Mouse (Mus musculus): ENCODE measurements at regions not wholly inside any gene's neighbourhood (a gene's known extent, or its start where the extent isn't known, plus 50 kb on each side); places are given as distances from the start of the nearest gene placed in this dataset.
A peak's percentile ranks its signal among the peaks of the same experiment; 100 is the strongest.

GRCm38 (mm10) chr13:57249401-57249800, 353.6 kb upstream of the Trpc7 start:
- 85% methylated on average over 4 of the region's 4 CpGs for WGBS
- H3K27me3 ChIP-seq (ENCODE audit: control insufficient read depth, insufficient read depth, low read length) = no peaks in the 10 kb centered on the region
- no peaks in the 10 kb centered on the region for H3K9me3 ChIP-seq (ENCODE audit: control insufficient read depth, low read length)
- ATAC-seq (ENCODE audit: low FRiP score, low TSS enrichment) (no peak), DNase-seq (no peak)
- no peak overlapping the region for H3K9ac ChIP-seq (replicated peaks; ENCODE audit: low read length)
- no peak overlapping the region for H3K4me3 ChIP-seq (replicated peaks; ENCODE audit: low read depth, low read length)
- H3K36me3 ChIP-seq (ENCODE audit: control insufficient read depth, insufficient read depth, low read length) = no peaks in the 10 kb centered on the region
- H3K4me2 ChIP-seq (ENCODE audit: low read length) = no peak overlapping the region
- no peak overlapping the region for H3K27ac ChIP-seq (replicated peaks; ENCODE audit: low read depth, low read length)
- H3K4me1 ChIP-seq (ENCODE audit: control insufficient read depth, insufficient read depth, low read length) = no peaks in the 10 kb centered on the region

- H3K9ac ChIP-seq (replicated peaks; ENCODE audit: low read length) = no peak overlapping the region
- no peak overlapping the region for H3K4me2 ChIP-seq (ENCODE audit: low read length)
- no peak overlapping the region for H3K4me3 ChIP-seq (replicated peaks; ENCODE audit: low read depth, low read length)
- H3K9me3 ChIP-seq (ENCODE audit: control insufficient read depth, low read length) = no peaks in the 10 kb centered on the region
- ATAC-seq (ENCODE audit: low FRiP score, low TSS enrichment) (no peak), DNase-seq (peak; percentile 23)
- H3K27ac ChIP-seq (replicated peaks; ENCODE audit: low read depth, low read length) = no peak overlapping the region
- no peaks in the 10 kb centered on the region for H3K36me3 ChIP-seq (ENCODE audit: control insufficient read depth, insufficient read depth, low read length)
- WGBS = 69% methylated on average over 18 of the region's 18 CpGs
- H3K4me1 ChIP-seq (ENCODE audit: control insufficient read depth, insufficient read depth, low read length) = no peaks in the 10 kb centered on the region
- no peaks in the 10 kb centered on the region for H3K27me3 ChIP-seq (ENCODE audit: control insufficient read depth, insufficient read depth, low read length)
Measured at GRCm38 (mm10) chr13:57246238-57246963, 350.6 kb upstream of the Trpc7 start.

- Histone ChIP-seq H3K36me3 (ENCODE audit: control insufficient read depth, insufficient read depth, low read length) (no peaks in the 10 kb centered on the region), H3K9me3 (ENCODE audit: control insufficient read depth, low read length) (no peaks in the 10 kb centered on the region), H3K27me3 (ENCODE audit: control insufficient read depth, insufficient read depth, low read length) (no peaks in the 10 kb centered on the region), H3K27ac (replicated peaks; ENCODE audit: low read depth, low read length) (no peak overlapping the region), H3K4me3 (replicated peaks; ENCODE audit: low read depth, low read length) (no peak overlapping the region), H3K9ac (replicated peaks; ENCODE audit: low read length) (no peak overlapping the region), H3K4me1 (ENCODE audit: control insufficient read depth, insufficient read depth, low read length) (no peaks in the 10 kb centered on the region), H3K4me2 (ENCODE audit: low read length) (no peak overlapping the region)
- DNase-seq (peak; percentile 51), ATAC-seq (ENCODE audit: low FRiP score, low TSS enrichment) (no peak)
- 29% methylated on average over 4 of the region's 4 CpGs for WGBS
Measured at GRCm38 (mm10) chr13:57236917-57237316, 341.1 kb upstream of the Trpc7 start.

GRCm38 (mm10) chr13:57236211-57236610, 340.4 kb upstream of the Trpc7 start:
- H3K4me2 ChIP-seq (ENCODE audit: low read length) = no peak overlapping the region
- no peak overlapping the region for H3K27ac ChIP-seq (replicated peaks; ENCODE audit: low read depth, low read length)
- no peak overlapping the region for H3K9ac ChIP-seq (replicated peaks; ENCODE audit: low read length)
- WGBS = 93% methylated on average over 5 of the region's 5 CpGs
- no peak overlapping the region for H3K4me3 ChIP-seq (replicated peaks; ENCODE audit: low read depth, low read length)
- H3K27me3 ChIP-seq (ENCODE audit: control insufficient read depth, insufficient read depth, low read length) = no peaks in the 10 kb centered on the region
- DNase-seq = no peak
- ATAC-seq (ENCODE audit: low FRiP score, low TSS enrichment) = no peak
- no peaks in the 10 kb centered on the region for H3K9me3 ChIP-seq (ENCODE audit: control insufficient read depth, low read length)
- no peaks in the 10 kb centered on the region for H3K4me1 ChIP-seq (ENCODE audit: control insufficient read depth, insufficient read depth, low read length)
- H3K36me3 ChIP-seq (ENCODE audit: control insufficient read depth, insufficient read depth, low read length) = no peaks in the 10 kb centered on the region

- H3K36me3 ChIP-seq (ENCODE audit: control insufficient read depth, insufficient read depth, low read length) = no peaks in the 10 kb centered on the region
- no peak overlapping the region for H3K9ac ChIP-seq (replicated peaks; ENCODE audit: low read length)
- ATAC-seq (ENCODE audit: low FRiP score, low TSS enrichment) (no peak), DNase-seq (no peak)
- H3K27ac ChIP-seq (replicated peaks; ENCODE audit: low read depth, low read length) = no peak overlapping the region
- H3K9me3 ChIP-seq (ENCODE audit: control insufficient read depth, low read length) = no peaks in the 10 kb centered on the region
- no peaks in the 10 kb centered on the region for H3K4me1 ChIP-seq (ENCODE audit: control insufficient read depth, insufficient read depth, low read length)
- H3K27me3 ChIP-seq (ENCODE audit: control insufficient read depth, insufficient read depth, low read length) = no peaks in the 10 kb centered on the region
- no peak overlapping the region for H3K4me3 ChIP-seq (replicated peaks; ENCODE audit: low read depth, low read length)
- WGBS = 88% methylated on average over 5 of the region's 5 CpGs
- H3K4me2 ChIP-seq (ENCODE audit: low read length) = no peak overlapping the region
Measured at GRCm38 (mm10) chr13:57232906-57233305, 337.1 kb upstream of the Trpc7 start.

GRCm38 (mm10) chr13:57231666-57232065, 335.9 kb upstream of the Trpc7 start:
- Histone ChIP-seq H3K4me1 (ENCODE audit: control insufficient read depth, insufficient read depth, low read length) (no peaks in the 10 kb centered on the region), H3K9ac (replicated peaks; ENCODE audit: low read length) (no peak overlapping the region), H3K4me3 (replicated peaks; ENCODE audit: low read depth, low read length) (no peak overlapping the region), H3K27ac (replicated peaks; ENCODE audit: low read depth, low read length) (no peak overlapping the region), H3K9me3 (ENCODE audit: control insufficient read depth, low read length) (no peaks in the 10 kb centered on the region), H3K27me3 (ENCODE audit: control insufficient read depth, insufficient read depth, low read length) (no peaks in the 10 kb centered on the region), H3K4me2 (ENCODE audit: low read length) (no peak overlapping the region), H3K36me3 (ENCODE audit: control insufficient read depth, insufficient read depth, low read length) (no peaks in the 10 kb centered on the region)
- 82% methylated on average over 3 of the region's 3 CpGs for WGBS
- DNase-seq = no peak
- no peak for ATAC-seq (ENCODE audit: low FRiP score, low TSS enrichment)

- Histone ChIP-seq H3K4me1 (ENCODE audit: control insufficient read depth, insufficient read depth, low read length) (no peaks in the 10 kb centered on the region), H3K9me3 (ENCODE audit: control insufficient read depth, low read length) (no peaks in the 10 kb centered on the region), H3K36me3 (ENCODE audit: control insufficient read depth, insufficient read depth, low read length) (no peaks in the 10 kb centered on the region), H3K27ac (replicated peaks; ENCODE audit: low read depth, low read length) (no peak overlapping the region), H3K4me2 (ENCODE audit: low read length) (no peak overlapping the region), H3K27me3 (ENCODE audit: control insufficient read depth, insufficient read depth, low read length) (no peaks in the 10 kb centered on the region), H3K9ac (replicated peaks; ENCODE audit: low read length) (no peak overlapping the region), H3K4me3 (replicated peaks; ENCODE audit: low read depth, low read length) (no peak overlapping the region)
- no peak for DNase-seq
- no peak for ATAC-seq (ENCODE audit: low FRiP score, low TSS enrichment)
- 65% methylated on average over 4 of the region's 4 CpGs for WGBS
Measured at GRCm38 (mm10) chr13:57230253-57230652, 334.5 kb upstream of the Trpc7 start.

GRCm38 (mm10) chr13:57221092-57221491, 325.3 kb upstream of the Trpc7 start:
- Histone ChIP-seq H3K27me3 (ENCODE audit: control insufficient read depth, insufficient read depth, low read length) (no peaks in the 10 kb centered on the region), H3K27ac (replicated peaks; ENCODE audit: low read depth, low read length) (no peak overlapping the region), H3K9ac (replicated peaks; ENCODE audit: low read length) (no peak overlapping the region), H3K4me3 (replicated peaks; ENCODE audit: low read depth, low read length) (no peak overlapping the region), H3K36me3 (ENCODE audit: control insufficient read depth, insufficient read depth, low read length) (no peaks in the 10 kb centered on the region), H3K4me1 (ENCODE audit: control insufficient read depth, insufficient read depth, low read length) (peaks cover 16% of the 10 kb centered on the region), H3K4me2 (ENCODE audit: low read length) (no peak overlapping the region), H3K9me3 (ENCODE audit: control insufficient read depth, low read length) (no peaks in the 10 kb centered on the region)
- WGBS = 56% methylated on average over 8 of the region's 8 CpGs
- no peak for ATAC-seq (ENCODE audit: low FRiP score, low TSS enrichment)
- no peak for DNase-seq

- peak; percentile 66 for DNase-seq
Measured at GRCm38 (mm10) chr13:57216161-57216560, 320.4 kb upstream of the Trpc7 start.

More at GRCm38 (mm10) chr13:57216161-57216560, 320.4 kb upstream of the Trpc7 start:
- Histone ChIP-seq H3K4me2 (ENCODE audit: low read length) (no peak overlapping the region), H3K4me1 (ENCODE audit: control insufficient read depth, insufficient read depth, low read length) (peaks cover 17% of the 10 kb centered on the region), H3K27ac (replicated peaks; ENCODE audit: low read depth, low read length) (0 out of 2 replicates have a peak overlapping the region, but pooled peaks have one; percentile 13), H3K27me3 (ENCODE audit: control insufficient read depth, insufficient read depth, low read length) (no peaks in the 10 kb centered on the region), H3K9ac (replicated peaks; ENCODE audit: low read length) (no peak overlapping the region), H3K9me3 (ENCODE audit: control insufficient read depth, low read length) (no peaks in the 10 kb centered on the region), H3K36me3 (ENCODE audit: control insufficient read depth, insufficient read depth, low read length) (no peaks in the 10 kb centered on the region), H3K4me3 (replicated peaks; ENCODE audit: low read depth, low read length) (no peak overlapping the region)
- WGBS = 13% methylated on average over 7 of the region's 7 CpGs
- no peak for ATAC-seq (ENCODE audit: low FRiP score, low TSS enrichment)

All from midbrain, embryonic 14.5 days (tissue).